Mouse (Mus musculus) gastrocnemius, postnatal 36 days (tissue): Measurements from ENCODE around the gene Adss. TPM values are rescaled to one million over a fixed set of nuclear protein-coding genes. Genes with fewer than 3 reads are reported as not detected.
A peak's percentile ranks its signal among the peaks of the same experiment; 100 is the strongest.
"Not testable (repeated sequence)": the region's sequence is repeated elsewhere in the genome, so short reads cannot be mapped to it uniquely, and the experiment has no call there.

Source experiments
- DNase-seq, 2 experiments: peaks; one replicate each; pipeline ENCODE4 v3.0.0; 2022
- intact Hi-C: fragments of 180-260 bp; cut with DNase I; formaldehyde crosslinking; loops from one replicate; pipeline ENCODE4 v1.15.1; 2025
- long read RNA-seq, 2 experiments: library from polyadenylated mRNA; stranded (forward); transcript quantifications; one replicate each; pipeline ENCODE4 v2.0.0; 2021
- total RNA-seq, 2 experiments: library from RNA; stranded (reverse); gene quantifications; 2 replicates each; pipeline ENCODE4 v1.2.3; 2021

The Adss gene
- total RNA-seq = 1 to 10 TPM; 8.7 to 9.1 TPM
- long read RNA-seq, experiment 1, partial matches to known transcripts = 0 of 6 reads
- long read RNA-seq, experiment 1, other reads (novel, unspliced or antisense) = 5 of 6 reads
- long read RNA-seq, experiment 2, partial matches to known transcripts = 0 of 10 reads
- long read RNA-seq, experiment 2, other reads (novel, unspliced or antisense) = 8 of 10 reads

DNA sequence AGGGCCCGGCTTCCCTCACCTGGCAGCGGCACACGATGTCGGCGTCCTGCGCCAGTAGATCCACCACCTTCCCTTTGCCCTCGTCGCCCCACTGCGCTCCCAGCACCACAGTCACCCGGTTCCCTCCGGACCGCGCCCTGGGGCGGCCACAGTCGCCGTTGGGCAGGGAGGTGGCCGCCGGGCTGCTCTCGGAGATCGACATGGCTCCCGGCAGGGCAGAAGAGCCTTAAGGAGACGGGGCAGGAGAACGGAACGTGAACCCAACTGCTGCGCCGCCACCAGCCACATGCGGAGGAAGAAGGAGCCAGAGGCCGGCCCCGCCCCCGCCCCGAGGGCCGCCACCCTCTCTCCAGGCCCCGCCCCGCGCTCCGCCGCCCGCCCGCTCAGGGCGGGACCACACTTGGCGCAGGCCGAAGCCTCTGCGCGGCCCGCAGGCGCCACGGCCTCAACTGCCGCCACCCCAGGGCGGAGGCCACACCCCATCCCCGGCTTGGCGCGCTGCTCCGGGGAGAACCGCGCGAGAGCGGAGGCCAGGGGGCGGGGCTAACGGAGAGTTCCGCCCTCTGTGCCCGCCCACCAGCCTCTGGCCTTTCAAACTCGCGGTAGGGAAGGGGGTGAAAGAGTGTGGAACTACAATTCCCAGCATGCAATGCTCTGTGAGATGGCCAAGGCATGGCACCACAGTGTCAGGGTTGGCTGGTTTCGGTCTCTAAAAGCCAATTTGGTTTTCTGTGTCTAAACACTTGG is at the start of gene Adss:
Gene Adss (minus strand): TSS at position 319 of the 747 bp plus-strand sequence.
- DNase-seq = peak; percentile 98 to 99
- intact Hi-C loops = no loop called here

GRCm38 (mm10) chr1:177845812-177846211 is 49.5 kb upstream of the Adss start:
- intact Hi-C loops, DNase-seq: not testable (repeated sequence)

- DNase-seq, intact Hi-C loops: not testable (repeated sequence)
Measured at GRCm38 (mm10) chr1:177827776-177828175, 31.5 kb upstream of the Adss start.

DNA sequence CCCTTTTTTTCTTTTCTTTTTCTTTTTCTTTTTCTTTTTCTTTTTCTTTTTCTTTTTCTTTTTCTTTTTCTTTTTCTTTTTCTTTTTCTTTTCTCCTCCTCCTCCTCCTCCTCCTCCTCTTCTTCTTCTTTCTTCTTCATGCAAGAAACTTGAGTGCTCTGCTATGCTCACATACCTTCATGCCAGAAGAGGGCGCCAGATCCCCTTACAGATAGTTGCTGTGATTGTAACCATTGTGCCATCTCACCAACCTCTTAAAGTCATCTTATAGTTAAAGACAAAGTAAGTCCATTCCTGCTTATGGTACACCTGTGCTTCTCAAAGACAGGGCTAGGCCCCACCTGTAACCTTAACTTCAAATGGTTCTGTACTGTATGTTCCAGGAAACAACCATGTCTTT is 10.5 kb upstream of the Adss start:
- intact Hi-C loops = loop anchor here (5.0 kb wide), 1 partner anchor 181 kb away; no protein-coding TSS in a partner anchor
- not testable (repeated sequence) for DNase-seq

GRCm38 (mm10) chr1:177803511-177803910 is 7.2 kb upstream of the Adss start:
- intact Hi-C loops = no loop called here
- no peak for DNase-seq

DNA sequence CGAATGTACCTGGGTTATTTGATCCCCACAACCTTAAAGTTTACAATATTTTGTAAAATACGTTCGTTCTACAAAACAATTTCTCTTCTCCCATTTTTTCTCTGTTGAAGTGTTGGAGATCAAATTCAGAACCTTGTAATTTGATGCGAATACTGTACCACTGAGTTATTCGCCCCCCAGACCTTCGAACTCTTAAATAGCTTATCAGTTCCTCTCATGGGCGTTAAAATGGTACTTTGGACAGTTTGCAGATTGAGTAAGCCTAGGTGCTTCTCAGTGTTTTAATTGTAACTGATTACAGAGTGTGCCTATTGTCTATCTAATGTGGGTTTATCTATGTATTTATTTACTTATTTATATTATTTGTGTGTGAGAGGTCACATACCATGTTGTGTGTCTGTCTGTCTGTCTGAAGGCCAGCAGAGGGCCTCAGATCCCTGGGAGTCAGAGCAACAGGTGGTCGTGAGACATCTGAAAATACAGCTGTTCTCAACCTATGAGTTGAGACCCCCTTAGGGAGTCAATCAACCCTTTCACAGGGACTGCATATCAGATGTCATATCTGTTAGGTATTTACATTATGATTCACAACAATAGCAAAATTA is 942 bp upstream of the Adss start:
- intact Hi-C loops = no loop called here
- no peak for DNase-seq

- no peak for DNase-seq
- intact Hi-C loops = no loop called here
Measured at GRCm38 (mm10) chr1:177795421-177796192, 704 bp downstream of the Adss start.

DNA sequence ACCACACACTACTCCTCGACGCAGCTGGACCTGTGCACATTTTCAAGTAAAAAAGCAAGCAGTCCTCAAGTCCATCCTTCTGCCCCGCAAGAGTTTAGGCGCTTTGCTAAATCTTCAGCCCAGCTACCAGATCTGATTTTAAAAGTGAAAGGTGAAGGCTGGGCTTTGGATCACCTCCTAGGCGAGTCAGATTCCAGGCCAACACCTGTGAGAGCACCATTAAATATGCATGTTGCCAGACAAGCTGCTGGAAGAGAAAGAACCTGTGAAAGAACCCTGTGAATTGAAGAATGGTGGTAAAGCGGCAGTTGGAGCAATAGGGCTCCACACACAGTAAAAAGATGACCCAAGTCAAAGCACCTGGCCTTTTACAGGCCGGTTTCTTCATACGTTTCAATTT is 1.4 kb downstream of the Adss start:
- intact Hi-C loops = no loop called here
- DNase-seq = no peak

DNA sequence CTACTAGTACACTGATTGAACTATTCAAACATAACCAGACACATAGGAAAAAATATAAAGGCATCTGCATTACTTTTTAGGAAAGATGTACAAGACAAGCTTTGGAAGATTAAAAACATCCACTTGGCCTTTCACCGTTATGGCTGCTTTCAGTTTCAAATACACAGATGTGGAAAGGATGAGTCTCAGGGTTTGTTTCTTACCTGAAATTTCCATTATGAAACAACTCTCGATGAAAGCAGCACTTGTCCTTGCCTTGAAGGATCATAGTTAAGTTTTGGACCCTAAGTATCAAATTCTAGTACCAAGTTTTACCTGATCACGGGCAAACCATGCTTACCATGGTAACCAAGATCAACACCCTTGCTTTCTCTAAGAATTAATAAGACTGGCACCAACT is 3.5 kb downstream of the Adss start:
- DNase-seq = no peak
- intact Hi-C loops = no loop called here

GRCm38 (mm10) chr1:177777397-177777796 is 18.9 kb downstream of the Adss start:
- no peak for DNase-seq
- intact Hi-C loops = no loop called here

- no peak for DNase-seq
- intact Hi-C loops = no loop called here
Measured at GRCm38 (mm10) chr1:177768931-177769330, 27.4 kb downstream of the Adss start.

- no peak for DNase-seq
- intact Hi-C loops = no loop called here
Measured at GRCm38 (mm10) chr1:177757249-177757648, 39.1 kb downstream of the Adss start.

DNA sequence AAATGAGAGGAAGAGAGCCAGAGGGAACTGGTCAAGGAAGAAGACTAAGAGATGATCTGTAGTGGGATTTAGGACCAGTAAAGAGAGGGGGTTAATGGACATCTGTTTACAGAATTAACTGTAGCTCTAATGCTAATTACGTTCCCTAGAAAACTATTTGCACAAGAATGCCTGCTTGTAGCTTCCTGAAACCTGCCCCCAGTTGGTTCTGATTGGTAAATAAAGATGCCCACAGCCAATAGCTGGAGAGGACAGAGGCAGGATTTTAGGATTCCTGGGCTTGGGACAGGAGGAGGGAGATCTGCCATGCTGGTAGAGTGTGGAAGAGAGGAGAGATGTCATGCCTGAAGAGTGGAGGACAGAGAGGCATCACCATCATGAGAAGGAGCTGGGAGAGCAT is 42.8 kb downstream of the Adss start:
- intact Hi-C loops = no loop called here
- DNase-seq = no peak

- intact Hi-C loops = no loop called here
- no peak for DNase-seq
Measured at GRCm38 (mm10) chr1:177747869-177748540, 48.3 kb downstream of the Adss start.

- no peak for DNase-seq
- intact Hi-C loops = no loop called here
Measured at GRCm38 (mm10) chr1:177744521-177745325, 51.6 kb downstream of the Adss start.

- no peak for DNase-seq
- intact Hi-C loops = no loop called here
Measured at GRCm38 (mm10) chr1:177742119-177742518, 54.2 kb downstream of the Adss start.

- intact Hi-C loops = no loop called here
- DNase-seq = no peak
Measured at GRCm38 (mm10) chr1:177740707-177741106, 55.6 kb downstream of the Adss start.

GRCm38 (mm10) chr1:177737505-177738105 is 58.7 kb downstream of the Adss start:
- DNase-seq = no peak
- intact Hi-C loops = no loop called here

GRCm38 (mm10) chr1:177731973-177732372 is 64.3 kb downstream of the Adss start:
- no peak for DNase-seq
- intact Hi-C loops = no loop called here
